Mouse (Mus musculus) adrenal gland, postnatal 0 days (tissue): ENCODE data around the gene Cby1. TPM values are rescaled to one million over a fixed set of nuclear protein-coding genes. Genes with fewer than 3 reads are reported as not detected.

Experiments
- polyA plus RNA-seq: library from polyadenylated mRNA; unstranded; fragments of >200 nt; fragmentation: Nextera tagmentation; extraction: Ambion mirVana; gene quantifications from 2 replicates; pipeline ENCODE4 v1.2.1, GENCODE M21; 2015

Cby1 gene
- 45.7 and 49.4 TPM in 2 replicates for polyA plus RNA-seq

GRCm38 (mm10) chr15:79658531-79659375 is at the start of gene Cby1, which contains the start of gene Fam227a:
Gene Cby1, plus strand, starts transcription at chr15:79659199.
Gene Fam227a, minus strand, starts transcription at chr15:79658956.

GRCm38 (mm10) chr15:79670249-79670971 is 11.4 kb downstream of the Cby1 start, which contains the start of gene Tomm22:
Gene Tomm22, plus strand, starts transcription at chr15:79670861.

GRCm38 (mm10) chr15:79687646-79688267 is 28.8 kb downstream of the Cby1 start, which contains the start of gene Josd1:
Gene Josd1, minus strand, starts transcription at chr15:79687919.

GRCm38 (mm10) chr15:79690426-79691022 is 31.5 kb downstream of the Cby1 start, which contains the start of gene Gtpbp1:
Gene Gtpbp1, plus strand, starts transcription at chr15:79690845.

Other genes with a start within 250 kb of the Cby1 start
- gene Csnk1e, start 203.6 kb upstream of the Cby1 start, polyA plus RNA-seq = 63.6 and 70.1 TPM in 2 replicates
- gene Kcnj4, start 154.0 kb upstream of the Cby1 start, polyA plus RNA-seq = 0.06 and 0.19 TPM in 2 replicates
- 42.8 and 60.4 TPM in 2 replicates for gene Kdelr3, start 142.8 kb upstream of the Cby1 start, polyA plus RNA-seq
- gene Ddx17, start 112.5 kb upstream of the Cby1 start, polyA plus RNA-seq = 19.9 and 25.0 TPM in 2 replicates
- 2.4 and 6.4 TPM in 2 replicates for gene Dmc1, start 54.1 kb upstream of the Cby1 start, polyA plus RNA-seq
- gene Fam227a, start 243 bp upstream of the Cby1 start, polyA plus RNA-seq = 1.2 TPM in 2 replicates
- 206 and 230 TPM in 2 replicates for gene Tomm22, start 11.7 kb downstream of the Cby1 start, polyA plus RNA-seq
- 14.7 and 14.8 TPM in 2 replicates for gene Josd1, start 28.7 kb downstream of the Cby1 start, polyA plus RNA-seq
- 11.3 and 13.0 TPM in 2 replicates for gene Gtpbp1, start 31.6 kb downstream of the Cby1 start, polyA plus RNA-seq
- gene Sun2, start 83.3 kb downstream of the Cby1 start, polyA plus RNA-seq = 3.8 and 3.9 TPM in 2 replicates
- 31.2 and 32.9 TPM in 2 replicates for gene Dnal4, start 118.7 kb downstream of the Cby1 start, polyA plus RNA-seq
- gene Nptxr, start 145.6 kb downstream of the Cby1 start, polyA plus RNA-seq = 5.4 and 11.8 TPM in 2 replicates
- gene Npcd, start 175.0 kb downstream of the Cby1 start, polyA plus RNA-seq = 0.28 and 0.47 TPM in 2 replicates
- 37.2 and 39.2 TPM in 2 replicates for gene Cbx6, start 175.5 kb downstream of the Cby1 start, polyA plus RNA-seq
- gene Apobec3, start 232.5 kb downstream of the Cby1 start, polyA plus RNA-seq = 9.5 and 16.9 TPM in 2 replicates